Mouse (Mus musculus): ENCODE measurements around the gene Asrgl1.
"Not testable (repeated sequence)": the region's sequence is repeated elsewhere in the genome, so short reads cannot be mapped to it uniquely, and the experiment has no call there.

The Asrgl1 gene

DNA sequence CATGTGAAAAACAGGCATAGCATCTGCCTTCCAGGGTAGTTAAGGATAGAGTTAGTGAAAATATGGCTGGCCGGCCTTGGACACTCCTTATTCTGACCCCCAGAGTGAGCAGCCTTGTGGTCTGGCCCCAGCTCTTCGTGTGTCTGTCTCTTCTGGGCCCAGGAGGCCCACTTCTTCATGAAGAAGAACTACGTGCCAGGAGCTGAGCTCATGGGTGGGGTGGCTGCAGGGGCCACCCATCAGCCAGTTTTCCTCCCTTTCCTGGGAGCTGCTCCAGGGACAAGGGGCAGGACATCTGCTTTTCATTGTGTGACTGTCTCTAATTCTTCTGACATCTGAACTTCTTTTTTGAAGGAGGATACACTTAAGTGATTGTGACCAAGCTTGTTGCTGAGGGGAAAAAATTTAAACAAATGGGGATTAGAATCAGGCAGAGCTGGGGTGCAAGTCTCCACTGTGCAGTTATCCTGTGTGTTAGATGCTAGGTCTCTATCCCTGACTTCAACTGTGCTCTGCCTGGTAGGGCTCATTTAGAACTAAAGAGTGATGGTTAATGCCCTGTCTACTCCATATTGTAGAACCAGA lies 30.2 kb downstream of the Asrgl1 start:
- DNase-seq (ENCODE audit: low read depth), result no peak

DNA sequence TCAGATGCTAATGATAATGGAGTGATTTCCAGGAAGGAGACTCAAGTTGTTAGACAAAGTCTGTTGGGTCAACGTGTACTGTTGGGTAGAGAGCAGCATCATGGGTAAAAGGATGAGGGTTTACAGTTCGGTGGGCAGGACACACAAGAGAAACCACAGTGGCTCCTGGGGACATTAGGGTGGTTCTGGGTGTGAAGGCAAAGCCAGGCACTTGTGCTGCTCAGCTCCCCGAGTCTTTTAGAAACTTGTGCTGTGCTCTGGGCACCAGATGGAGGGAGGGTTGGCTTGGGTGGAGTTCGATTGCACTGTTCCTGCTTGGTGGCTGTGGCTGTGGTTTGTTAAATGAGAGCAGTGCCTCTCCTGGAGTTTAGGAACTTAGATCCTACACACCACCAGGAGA lies 31.4 kb downstream of the Asrgl1 start:
- DNase-seq (ENCODE audit: low read depth), result no peak

DNA sequence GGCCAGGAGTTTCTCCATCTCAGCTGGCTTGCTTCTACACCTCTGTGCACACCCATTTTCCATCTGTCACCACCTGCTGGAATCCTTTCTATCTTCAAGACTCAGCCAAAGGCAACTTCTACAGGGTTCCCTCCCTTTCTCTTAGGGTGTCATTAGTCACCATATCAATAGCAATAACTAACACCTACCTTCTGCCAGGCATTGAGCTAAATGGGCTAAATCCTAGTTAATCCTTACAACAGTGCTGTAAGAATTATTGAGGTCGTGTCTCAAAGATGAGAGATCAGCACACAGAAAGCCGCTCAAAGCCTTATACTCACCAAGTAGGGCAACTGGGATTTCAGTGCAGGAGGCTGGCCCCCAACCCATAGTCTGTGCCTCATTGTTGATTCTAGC lies 34.4 kb downstream of the Asrgl1 start:
- DNase-seq (ENCODE audit: low read depth), result no peak

DNA sequence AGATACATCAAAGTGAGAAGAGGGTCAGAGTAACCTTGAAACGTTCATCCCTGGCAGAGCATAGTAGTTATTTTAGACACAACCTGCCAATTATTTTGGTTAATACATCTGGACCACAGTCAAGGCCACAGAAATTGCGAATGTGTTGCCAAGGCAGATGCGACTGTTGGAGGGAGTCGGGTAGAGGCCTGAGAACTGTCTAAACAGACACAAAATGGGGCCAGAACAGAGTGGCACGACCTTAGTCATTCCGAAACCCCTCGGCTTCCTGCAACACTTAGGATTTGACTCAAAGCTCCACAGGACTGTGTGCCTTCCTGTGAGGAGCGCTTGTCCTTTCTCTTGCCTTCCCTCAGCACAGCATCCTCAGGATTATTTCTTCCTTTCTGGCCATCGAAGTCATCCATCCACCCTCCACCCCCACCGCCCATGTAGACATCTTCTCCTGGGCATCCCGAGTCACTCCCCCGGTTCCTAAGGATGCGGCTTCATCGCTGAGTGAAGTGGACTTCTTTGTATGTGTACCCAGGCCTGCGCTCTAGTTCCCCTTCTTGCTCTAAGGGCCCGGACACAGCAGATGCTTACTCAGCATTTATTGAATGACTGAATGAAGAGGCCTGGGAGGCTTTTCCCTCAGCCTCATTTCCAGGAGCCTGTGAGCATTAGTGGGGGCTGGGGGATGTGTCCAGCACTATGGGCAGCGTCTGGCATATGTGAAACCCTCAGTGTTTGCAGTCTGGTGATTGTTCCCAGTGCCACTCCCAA lies 35.0 kb downstream of the Asrgl1 start:
- no peak for DNase-seq (ENCODE audit: low read depth)

DNA sequence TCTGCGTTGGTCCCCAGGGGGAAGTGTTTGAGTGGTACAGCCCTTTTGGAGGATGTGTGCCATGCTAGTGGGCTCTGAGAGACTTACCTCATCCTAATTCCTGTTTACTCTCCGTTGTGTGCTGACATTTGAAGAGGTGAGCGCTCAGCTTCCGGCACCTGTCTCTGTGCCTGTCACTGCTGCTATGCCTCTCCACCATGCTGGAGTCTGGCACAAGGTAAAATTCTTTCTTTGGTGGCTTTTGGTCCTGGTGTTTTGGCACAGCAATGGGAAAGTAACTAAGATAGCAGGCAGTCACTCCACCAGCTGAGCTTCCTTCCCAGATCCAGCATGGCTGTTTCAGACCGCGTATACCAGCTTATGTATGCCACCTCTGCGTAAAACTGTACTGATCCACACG lies 35.7 kb downstream of the Asrgl1 start:
- DNase-seq (ENCODE audit: low read depth), result no peak

DNA sequence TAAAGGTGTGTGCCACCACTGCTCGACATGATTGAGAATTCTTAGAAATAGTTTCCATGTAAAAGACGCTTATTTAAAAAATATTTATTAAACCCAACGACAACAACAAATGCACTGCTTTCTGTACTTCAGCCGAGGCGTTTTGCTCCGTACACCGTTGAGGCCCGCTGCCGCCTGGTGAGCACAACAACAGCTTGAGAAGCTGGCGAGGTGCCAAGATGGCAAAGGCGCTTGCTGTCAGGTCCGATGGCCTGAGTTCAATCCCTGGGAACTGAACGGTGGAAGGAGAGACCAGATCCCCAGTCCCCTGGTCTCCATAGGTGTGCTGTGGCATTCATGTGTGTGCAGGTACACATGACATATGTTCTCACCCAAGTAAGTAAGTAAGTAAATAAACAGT lies 38.0 kb downstream of the Asrgl1 start:
- no peak for DNase-seq (ENCODE audit: low read depth)

DNA sequence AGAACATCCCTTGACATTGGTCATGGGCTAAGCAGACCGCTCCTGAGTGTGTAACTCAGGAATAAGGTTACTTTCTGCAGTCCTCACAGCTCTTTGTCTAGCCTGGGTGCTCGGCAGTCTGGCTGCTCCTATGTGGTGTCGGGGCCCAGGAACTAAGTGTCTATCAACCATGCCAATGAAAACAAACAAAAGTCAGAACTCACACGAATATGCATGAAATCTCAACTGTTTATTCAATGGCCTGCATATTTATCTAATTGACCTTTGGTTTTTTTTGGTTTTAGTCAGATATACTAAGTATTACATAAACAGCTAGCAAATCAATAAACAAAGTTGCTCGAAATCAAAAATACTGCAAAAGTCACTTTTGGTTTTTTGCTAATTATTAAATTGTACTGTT lies 40.3 kb downstream of the Asrgl1 start:
- DNase-seq (ENCODE audit: low read depth), result no peak

DNA sequence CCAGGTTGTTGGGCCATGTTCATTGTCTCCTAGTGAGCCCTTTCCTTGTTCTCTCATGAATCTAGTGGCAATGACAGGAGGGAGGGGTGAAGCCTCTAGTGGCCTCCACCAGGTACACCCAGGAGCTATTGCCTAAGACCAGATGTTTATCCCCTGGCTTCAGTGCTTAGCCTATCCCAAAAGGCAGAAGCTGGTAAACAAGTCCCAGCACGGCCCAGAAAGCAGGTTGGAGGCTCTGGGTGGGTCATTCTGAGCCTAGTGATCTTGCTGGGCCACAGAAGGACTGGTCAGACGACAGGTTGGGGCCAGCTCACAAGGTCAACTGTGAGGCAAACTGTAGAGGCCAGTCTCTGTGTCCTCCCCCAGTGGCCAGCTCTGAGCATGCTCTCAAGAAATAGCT lies 44.7 kb downstream of the Asrgl1 start:
- DNase-seq (ENCODE audit: low read depth), result no peak

DNA sequence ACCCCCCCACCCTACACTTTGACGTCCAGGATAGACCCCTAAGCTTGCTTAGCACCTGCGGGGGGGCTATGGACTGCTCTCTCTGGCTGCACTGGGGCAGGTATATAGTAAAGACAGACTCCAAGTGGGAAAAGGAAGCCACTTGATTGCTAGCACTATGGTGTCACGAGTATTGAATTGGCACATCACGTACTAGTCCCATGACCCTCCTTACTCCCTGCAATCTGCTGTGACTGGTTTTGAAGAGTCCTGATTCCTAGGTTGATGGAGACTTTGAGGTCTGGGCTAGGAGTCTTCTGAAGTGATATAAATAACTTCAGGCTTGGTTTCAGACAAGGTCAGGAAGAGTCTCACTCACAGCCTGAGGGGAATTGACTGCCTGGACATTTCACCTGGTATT lies 45.2 kb downstream of the Asrgl1 start:
- DNase-seq (ENCODE audit: low read depth), result no peak

DNA sequence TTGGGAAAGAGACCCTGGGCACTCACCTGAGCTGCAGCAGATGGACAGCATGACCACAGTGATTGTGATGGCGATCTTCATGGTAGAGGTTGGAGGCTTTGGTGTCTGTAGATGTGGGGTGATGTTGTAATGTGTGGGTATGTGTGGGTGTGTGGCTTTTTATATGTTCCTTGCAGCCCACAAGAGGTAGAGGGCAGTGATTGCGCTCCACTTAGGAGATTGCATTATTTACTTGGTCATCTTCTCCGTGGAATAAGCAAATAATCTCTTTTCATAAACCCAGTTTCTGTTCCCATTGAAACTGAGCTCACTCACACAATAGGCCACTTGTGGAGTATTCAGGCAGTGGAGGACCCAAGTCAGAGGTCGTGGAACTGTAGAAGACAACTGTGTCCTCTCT lies 47.6 kb downstream of the Asrgl1 start, which contains the start of gene Scgb1a1:
Gene Scgb1a1 (minus strand): TSS at position 138 of the 400 bp plus-strand sequence.
- no peak for DNase-seq (ENCODE audit: low read depth)

DNA sequence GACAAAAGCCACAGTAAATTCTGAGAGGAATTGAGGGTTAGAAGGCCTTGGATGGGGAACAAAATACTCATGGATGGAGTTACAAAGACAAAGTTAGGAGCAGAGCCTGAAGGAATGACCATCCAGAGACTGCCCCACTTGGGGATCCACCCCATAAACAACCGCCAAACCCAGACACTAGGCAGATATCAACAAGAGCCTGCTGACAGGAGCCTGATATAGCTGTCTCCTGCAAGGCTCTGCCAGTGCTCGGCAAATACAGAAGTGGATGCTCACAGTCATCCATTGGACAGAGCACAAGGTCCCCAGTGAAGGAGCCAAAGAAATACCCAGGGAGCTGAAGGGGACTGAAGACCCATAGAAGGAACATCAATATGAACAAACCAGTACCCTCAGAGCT lies 51.5 kb downstream of the Asrgl1 start:
- not testable (repeated sequence) for DNase-seq (ENCODE audit: low read depth)

DNA sequence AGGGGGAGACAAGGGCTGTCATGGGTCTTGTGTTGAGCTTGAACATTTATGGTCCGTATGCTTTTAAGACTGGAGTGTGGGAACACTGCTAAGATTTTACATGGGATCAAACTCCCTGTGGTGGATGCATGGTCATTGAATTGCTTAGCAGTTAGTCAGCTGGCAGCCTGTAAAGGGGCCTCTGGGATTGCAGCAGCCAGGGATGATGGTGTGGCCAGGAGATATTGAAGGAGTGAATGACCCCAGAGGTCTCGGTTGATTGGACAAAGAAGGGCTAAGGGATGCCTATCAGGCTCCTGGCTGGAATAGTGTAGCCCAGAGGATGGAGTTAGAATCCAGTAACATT lies 52.5 kb downstream of the Asrgl1 start:
- no peak for DNase-seq (ENCODE audit: low read depth)

DNA sequence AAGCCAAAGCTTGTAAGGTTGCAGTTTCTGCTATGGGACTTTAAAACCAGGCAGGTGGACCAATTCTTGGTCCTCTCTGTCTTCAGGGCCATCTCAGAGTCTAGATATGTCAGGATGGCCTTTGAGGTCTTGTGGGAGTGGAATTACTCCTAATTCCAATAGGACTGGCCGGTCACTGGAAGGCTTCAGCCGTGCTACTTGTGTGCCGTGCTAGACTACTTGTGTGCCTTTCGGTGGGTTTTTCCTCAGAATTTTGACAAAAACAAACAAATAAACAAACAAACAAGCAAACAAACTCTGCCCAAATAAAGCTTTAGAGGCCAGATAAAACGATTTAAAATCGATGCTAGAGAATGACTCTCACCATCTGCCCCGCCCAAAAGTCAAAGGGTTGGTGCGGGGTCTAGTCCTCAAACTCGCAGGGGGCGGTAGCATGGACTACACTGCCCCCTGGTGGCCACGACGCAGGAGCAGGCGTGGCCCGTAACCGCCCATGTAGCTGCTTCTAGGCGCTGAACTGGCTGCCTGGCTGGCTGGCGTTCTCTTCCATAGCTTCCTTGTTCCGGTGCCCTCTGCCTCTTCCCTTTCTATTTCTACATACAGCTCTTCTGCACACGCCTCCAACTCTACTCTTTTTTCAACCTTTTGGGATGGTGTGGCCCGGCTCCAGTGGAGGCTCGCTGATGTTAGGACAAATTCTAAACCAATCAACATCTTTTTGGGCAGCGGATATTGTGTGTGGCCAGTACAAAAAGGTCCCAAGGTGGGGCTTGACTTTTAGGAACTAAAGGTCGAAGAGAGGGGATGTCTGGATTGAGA lies 53.0 kb downstream of the Asrgl1 start:
- DNase-seq (ENCODE audit: low read depth), result peak; percentile 68

DNA sequence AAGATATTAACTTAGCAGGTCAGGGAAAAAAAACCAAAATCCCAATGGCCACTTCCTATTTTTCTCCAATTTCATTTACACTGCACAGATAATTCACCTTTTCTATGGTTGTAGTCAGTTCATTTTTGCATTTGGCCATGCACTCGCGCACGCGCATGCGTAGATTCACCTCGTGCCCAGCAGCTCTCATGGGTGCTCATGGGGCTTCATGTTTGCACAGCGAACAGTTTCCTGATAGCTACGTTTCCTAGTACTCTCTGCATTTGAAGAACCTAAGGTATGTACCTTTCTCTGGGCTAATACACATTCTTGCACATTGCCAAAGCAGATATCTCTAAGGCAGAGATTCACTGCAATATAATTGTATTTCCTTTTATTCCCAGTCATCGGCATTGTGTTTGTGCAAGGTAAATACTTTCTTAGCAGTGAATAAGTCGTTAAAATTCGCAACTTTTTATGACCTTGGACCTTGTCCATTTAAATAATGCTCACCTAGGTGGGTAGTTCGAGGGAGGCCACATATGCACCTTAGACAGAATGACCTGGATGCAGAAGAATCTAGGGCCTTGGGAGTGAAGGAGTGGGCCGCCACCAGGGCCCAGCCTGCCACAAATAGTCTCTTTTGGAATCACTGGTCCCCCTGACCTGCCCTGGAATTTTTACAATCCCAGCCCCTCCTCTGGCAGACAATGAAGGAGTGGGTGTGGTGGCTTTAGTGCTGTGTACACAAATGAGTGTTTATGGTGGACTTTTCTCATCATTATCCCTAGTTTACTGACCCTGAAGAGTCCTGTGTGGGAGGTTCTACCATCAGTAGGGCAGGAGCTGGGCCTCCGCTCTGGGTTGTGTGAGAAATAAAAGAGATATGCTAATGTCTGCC lies 53.9 kb downstream of the Asrgl1 start:
- no peak for DNase-seq (ENCODE audit: low read depth)

DNA sequence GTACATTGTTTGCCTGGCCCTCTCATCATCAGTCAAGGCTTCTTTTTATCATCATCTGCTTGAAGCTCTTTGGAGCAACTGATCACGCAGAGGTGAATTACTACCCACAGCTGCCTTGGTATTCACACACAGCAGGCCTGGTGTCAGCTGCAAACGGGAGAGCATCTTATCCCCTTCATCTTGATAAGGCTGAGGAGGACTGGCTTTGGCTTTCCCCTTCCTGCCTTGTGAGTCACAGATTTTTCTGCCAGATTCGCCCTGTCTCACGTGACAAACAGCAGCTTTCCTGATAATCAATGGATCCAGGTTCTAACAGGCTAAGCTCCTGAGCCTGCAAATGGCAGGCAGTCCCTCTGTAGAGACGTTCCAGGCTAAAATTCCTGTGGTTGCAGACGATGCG lies 55.5 kb downstream of the Asrgl1 start:
- DNase-seq (ENCODE audit: low read depth), result no peak

DNA sequence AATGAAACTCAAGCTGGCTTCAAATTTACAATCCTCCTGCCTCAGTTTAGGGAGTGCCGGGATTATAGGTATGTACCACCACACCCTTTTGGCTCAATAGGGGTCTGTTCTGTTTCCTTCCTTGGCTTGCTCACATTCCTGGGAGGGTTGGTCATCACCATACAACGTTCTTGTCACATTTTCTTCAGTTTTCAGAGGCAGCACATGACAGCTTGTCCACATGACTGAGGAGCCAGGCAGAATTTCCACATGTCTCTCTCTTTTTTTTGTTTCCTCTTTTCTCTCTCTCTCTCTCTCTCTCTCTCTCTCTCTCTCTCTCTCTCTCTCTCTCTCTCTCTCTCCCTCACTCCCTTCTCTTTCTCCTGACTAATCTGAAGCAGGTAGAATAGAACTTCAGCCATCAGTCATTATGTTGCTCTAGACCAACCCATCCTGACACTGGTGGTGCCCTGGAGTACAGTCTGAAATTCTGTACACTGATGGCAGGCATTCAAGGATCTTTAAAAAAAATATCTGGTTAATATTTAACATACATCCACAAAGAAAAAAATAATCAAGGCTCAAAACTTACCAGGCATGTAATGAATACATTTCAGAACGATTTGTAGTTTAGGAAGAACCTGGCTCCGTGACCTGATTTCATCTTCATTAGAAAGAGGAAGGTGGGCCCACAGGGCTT lies 58.3 kb downstream of the Asrgl1 start:
- DNase-seq (ENCODE audit: low read depth), result no peak

DNA sequence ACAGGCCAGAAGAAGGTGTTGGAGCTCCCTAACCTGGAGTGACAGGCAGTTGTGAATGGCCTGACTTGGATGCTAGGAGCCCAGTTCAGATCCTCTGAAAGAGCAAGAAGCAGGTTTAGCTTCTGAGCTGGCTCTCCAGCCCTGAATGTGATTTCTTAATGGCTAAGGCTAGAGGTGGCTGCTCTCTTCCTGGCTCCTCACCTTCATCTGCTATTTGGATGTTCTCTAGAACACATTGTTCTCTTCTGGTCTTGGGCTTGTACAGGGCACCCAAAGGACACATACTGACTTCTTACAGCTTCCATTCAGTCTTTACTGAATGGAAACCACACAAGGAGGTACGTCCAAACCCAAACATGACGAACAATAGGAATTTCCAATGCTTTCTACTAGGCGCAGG lies 59.4 kb downstream of the Asrgl1 start:
- DNase-seq (ENCODE audit: low read depth), result no peak

DNA sequence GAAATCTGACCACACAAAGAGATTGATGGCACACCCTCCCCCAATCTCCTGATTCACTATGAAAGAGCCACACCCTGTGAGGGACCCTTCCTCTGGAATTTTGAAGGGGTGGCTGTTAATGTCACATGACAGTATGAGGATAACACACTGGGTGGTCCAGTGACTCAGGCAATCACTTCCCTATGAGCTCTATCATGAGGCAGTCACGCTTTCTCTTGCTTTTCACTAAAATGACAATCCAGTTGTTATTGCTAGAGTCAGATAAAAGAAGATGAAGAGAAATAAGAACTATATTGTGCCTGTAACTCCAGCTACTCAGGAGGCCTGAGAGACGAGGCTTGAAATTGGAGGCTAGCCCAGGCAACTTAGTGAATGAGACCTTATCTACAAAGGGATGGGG lies 59.9 kb downstream of the Asrgl1 start:
- DNase-seq (ENCODE audit: low read depth), result no peak

DNA sequence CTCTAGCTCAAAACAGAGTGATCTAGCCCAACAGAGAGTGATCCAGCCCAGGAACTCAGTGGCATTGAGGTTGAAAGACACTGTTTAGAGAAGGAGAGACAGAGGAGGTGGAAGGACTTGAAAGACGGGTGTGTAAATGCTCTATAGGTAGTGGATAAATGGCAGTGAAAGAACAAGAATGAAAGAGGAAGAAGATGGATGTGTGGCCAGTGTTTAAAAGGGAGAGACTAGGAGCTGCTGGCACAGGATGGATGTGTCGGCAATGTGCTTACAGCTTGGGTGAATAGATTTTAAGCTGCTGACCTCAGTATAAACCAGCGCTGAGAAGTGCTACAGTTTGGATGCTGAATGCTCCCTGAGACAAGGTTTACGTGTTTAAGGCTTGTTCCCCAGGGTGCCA lies 61.0 kb downstream of the Asrgl1 start:
- no peak for DNase-seq (ENCODE audit: low read depth)

DNA sequence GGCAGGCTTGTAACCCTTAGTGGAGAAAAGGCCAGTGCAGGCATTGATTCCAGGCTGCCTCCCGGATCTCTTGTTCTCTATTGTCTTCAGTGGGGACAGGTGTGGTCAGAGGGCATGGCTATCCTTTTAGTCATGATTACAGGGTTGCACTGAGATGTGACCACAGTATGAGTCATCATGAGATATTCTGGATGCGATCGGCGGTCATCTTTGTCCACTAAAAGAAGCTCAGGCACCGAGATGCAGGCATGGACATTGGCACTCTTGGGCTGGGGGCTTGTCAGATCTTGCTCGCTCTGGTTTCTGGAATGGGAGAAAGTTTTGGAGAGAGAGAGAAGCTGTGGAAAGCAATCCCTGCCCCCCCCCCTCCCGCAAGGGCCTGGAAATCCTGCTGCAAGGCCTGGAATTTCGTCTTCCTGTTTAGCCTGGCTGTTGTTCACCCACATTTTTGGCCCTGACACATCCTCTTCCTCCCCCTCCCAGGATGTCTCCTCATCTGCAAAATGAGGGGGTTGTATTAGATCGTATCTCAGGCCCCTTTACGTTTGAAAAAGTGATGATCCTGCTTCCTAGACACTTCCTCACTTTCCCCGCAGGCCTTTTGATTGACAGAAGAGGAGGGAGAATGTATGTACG lies 61.5 kb downstream of the Asrgl1 start:
- DNase-seq (ENCODE audit: low read depth), result no peak

DNA sequence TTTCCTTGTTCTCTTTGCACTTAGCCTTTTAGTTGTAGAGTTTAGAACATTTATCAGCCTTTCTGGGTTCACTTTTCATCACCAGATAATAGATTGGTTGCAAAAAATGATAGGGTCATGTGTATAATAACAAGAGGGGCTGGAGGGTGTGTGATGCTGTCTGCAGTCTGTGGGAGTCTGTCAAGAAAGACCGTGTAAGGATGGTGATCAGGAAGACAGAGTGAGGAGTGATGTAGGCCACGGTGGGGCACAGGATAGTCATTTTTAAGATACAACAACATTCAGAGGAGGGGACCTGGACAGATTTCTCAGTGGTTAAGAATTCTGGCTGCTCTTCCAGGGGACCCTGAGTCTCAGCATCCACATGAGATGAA lies 63.3 kb downstream of the Asrgl1 start:
- DNase-seq (ENCODE audit: low read depth), result no peak

Data from c-Kit-positive CD71-positive TER-119-negative erythroid progenitor cells, embryonic 14.5 days (primary cell).